Mouse (Mus musculus): ENCODE results near the gene Srarp. TPM values are rescaled to one million over a fixed set of nuclear protein-coding genes. Genes with fewer than 3 reads are reported as not detected.
A peak's percentile ranks its signal among the peaks of the same experiment; 100 is the strongest.

The Srarp gene
- under 1 TPM; 0.31 to 0.67 TPM for total RNA-seq (2021)
- long read RNA-seq, experiment 1, partial matches to known transcripts, result 0 of 1 reads
- long read RNA-seq, experiment 1, other reads (novel, unspliced or antisense), result 0 of 1 reads
- long read RNA-seq, experiment 2, result 0 reads

- intact Hi-C loops (cut with DNase I), result no loop called here
- no peak for DNase-seq
These were observed at the start of gene Srarp for GRCm38 (mm10) chr4:141435974-141436373. Gene Srarp, minus strand, starts transcription at chr4:141436105.

DNA sequence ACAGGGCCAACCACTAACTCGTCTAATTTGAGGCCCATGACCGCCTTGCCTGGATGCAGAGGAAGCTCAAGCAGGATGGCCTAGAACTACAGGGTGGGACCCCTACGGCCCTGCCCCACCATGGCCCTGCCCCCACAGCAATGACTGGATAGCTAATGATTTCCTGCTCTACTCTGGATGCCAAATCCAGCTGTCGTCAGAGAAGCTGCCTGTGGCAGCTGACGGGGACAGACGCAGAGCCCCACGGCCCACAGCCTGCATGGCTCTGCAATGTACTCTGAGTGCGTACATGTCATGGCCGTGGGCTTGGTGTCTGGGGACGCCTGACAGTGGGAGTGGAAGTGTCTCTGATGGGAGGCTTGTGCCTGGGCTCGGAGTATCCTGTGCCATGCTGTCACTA is 48.2 kb upstream of the Srarp start:
- no peak for DNase-seq
- intact Hi-C loops (cut with DNase I), result no loop called here

GRCm38 (mm10) chr4:141479411-141479810 is 43.5 kb upstream of the Srarp start:
- intact Hi-C loops (cut with DNase I), result no loop called here
- no peak for DNase-seq

DNA sequence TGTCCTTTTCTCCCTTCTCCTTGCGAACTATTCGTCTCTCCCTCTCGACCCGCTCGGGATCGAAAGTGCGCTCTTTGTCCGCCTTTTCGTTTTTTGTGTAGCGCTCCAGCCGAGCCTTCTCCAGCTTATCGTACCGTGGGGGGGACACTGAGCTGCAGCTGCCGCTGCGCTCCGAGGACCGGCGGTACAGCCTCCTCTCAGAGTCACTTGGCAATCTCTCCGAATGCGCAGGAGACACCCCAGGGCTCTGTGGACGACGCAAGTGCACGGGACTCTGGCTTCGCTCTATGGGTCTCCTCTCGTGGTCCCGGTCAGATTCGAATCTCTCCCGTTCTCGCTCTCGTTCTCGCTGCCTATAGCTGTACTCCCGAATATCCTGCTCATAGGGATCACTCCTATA is 42.9 kb upstream of the Srarp start:
- no peak for DNase-seq
- intact Hi-C loops (cut with DNase I), result no loop called here

GRCm38 (mm10) chr4:141478225-141478624 is 42.3 kb upstream of the Srarp start:
- no peak for DNase-seq

GRCm38 (mm10) chr4:141477681-141478102 is 41.8 kb upstream of the Srarp start:
- peak; percentile 47 to 49 for DNase-seq
- intact Hi-C loops (cut with DNase I), result no loop called here

More at GRCm38 (mm10) chr4:141478225-141478624, 42.3 kb upstream of the Srarp start:
- intact Hi-C loops (cut with DNase I), result no loop called here

- DNase-seq, result no peak
- intact Hi-C loops (cut with DNase I), result no loop called here
These were observed 38.5 kb upstream of the Srarp start for GRCm38 (mm10) chr4:141474431-141474830.

DNA sequence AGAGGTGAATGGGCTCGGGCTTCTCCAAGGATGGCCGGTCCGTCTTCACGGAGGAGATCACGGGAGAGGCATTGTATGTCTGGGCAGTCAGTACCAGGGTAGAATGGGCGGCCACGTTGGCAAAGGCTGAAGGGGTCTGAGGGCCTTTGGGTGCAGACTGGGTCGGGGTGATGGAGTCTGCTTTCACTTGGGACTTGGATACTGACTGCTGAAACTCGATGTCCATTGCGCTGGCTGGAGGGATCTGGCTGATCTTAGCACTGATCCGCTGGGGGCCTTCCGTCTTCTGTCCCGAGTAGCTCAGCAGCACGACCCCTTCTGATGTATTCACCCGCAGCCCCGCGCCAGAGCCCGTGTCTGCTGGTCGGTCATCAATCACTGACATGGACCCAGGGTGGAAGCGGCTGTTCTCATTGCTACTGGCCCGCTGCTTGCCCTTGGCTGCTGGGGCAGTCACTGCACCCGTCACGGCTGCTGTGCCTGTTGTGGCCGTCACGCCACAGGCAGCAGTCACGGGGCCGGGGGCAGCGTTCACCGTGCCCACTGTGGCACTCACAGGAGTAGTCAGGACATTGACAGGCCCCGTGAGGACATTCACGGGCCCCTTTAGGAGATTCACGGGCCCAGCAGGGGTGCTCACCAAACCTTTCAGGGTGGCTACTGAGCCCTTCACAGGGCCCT is 36.9 kb upstream of the Srarp start:
- intact Hi-C loops (cut with DNase I), result no loop called here
- DNase-seq, result no peak

DNA sequence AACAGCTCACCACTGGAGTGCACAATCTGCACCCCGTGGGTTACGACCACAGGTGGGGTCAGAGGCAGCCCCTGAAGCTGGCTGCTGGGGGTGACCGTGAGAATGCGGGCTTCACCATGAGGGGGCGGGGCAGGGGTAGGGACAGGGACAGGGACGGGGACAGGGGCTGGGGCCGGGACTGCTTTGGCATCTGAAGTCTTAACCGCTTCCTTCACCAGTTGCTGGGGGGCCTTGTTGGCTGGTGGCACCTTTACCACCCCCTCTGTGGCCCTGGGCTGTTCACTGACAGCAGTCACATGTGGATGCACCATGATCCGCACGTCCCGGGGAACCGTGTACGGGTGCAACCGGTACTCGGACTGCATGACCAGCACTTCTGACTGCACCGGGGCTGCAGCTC is 35.6 kb upstream of the Srarp start:
- no peak for DNase-seq
- intact Hi-C loops (cut with DNase I), result no loop called here

DNA sequence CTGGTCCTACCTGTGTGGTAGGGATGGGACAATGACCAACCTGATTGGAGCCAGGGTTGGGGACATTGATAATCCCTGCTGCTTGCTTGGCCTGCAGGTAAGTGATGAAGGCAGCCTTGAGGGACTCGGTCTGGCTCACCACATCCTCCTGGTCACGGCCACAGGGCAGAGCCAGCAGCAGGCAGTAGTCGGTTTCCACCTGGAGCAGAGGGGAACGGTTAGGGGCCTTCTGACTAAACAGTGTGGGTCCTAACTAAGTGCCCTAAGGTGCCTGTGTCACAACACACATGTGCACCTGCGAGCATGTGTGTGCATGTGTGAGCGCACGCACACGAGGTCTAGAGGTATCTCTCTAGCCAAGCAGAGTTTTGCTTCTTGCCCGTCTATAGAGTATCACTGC is 33.4 kb upstream of the Srarp start:
- intact Hi-C loops (cut with DNase I), result no loop called here
- DNase-seq, result no peak

- intact Hi-C loops (cut with DNase I), result no loop called here
- no peak for DNase-seq
These were observed 32.7 kb upstream of the Srarp start for GRCm38 (mm10) chr4:141468576-141468975.

GRCm38 (mm10) chr4:141467581-141467927 is 31.6 kb upstream of the Srarp start:
- no peak for DNase-seq

GRCm38 (mm10) chr4:141466844-141467580 is 31.1 kb upstream of the Srarp start:
- intact Hi-C loops (cut with DNase I), result no loop called here
- DNase-seq, result no peak

More at GRCm38 (mm10) chr4:141467581-141467927, 31.6 kb upstream of the Srarp start:
- intact Hi-C loops (cut with DNase I), result no loop called here

- intact Hi-C loops (cut with DNase I), result no loop called here
- no peak for DNase-seq
These were observed 30.4 kb upstream of the Srarp start for GRCm38 (mm10) chr4:141466289-141466795.

GRCm38 (mm10) chr4:141465512-141466288 is 29.8 kb upstream of the Srarp start:
- intact Hi-C loops (cut with DNase I), result no loop called here
- no peak for DNase-seq

DNA sequence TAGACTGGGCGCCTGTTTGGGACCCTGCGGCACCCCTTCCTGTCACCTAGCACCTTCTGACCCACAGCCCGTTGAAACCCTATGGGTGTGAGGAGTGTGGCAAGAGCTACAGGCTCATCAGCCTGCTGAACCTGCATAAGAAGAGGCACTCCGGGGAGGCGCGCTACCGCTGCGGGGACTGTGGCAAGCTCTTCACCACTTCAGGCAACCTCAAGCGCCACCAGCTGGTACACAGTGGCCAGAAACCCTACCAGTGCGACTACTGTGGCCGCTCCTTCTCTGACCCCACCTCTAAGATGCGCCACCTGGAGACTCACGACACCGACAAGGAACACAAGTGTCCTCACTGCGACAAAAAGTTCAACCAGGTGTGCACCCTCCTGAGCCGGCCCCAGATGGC is 28.8 kb upstream of the Srarp start:
- DNase-seq, result no peak
- intact Hi-C loops (cut with DNase I), result no loop called here

- DNase-seq, result no peak
- intact Hi-C loops (cut with DNase I), result no loop called here
These were observed 27.6 kb upstream of the Srarp start for GRCm38 (mm10) chr4:141463472-141463871.

DNA sequence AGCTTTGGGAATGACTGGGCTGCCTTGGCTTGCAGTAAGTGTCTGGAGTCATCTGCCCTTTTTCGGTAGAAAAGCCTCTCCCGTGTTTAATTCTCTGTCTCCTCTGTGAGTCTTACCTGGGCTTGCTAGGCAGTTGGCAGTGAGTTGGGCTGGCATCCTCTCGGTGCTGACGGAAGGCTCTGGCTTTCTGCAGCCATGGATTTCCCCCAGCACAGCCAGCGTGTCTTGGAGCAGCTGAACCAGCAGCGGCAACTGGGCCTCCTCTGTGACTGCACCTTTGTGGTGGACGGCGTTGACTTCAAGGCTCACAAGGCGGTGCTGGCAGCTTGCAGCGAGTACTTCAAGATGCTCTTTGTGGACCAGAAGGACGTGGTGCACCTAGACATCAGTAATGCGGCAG is 25.7 kb upstream of the Srarp start:
- no peak for DNase-seq
- intact Hi-C loops (cut with DNase I), result no loop called here

DNA sequence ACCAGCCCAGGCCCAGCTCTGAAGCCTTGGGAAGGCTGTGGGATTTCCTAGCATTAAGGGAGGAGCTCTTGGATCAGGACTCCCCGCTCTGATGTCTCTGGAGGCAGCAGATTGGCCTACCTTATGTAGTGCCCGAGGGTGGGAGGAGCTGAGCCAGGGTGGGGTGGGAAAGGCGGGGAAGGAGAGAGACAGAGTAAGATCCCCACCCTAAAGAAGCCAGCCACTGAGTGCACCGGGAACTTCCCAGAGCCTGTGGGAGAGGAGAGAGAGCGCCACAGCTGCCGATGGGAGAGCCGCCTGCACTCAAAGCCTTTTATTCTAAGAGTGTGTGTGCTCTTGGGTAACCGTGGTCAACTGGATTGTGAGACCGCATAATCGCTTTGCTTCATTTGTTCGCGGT is 25.2 kb upstream of the Srarp start:
- intact Hi-C loops (cut with DNase I), result no loop called here
- no peak for DNase-seq

- no peak for DNase-seq
- intact Hi-C loops (cut with DNase I), result no loop called here
These were observed 24.6 kb upstream of the Srarp start for GRCm38 (mm10) chr4:141460481-141460880.

- intact Hi-C loops (cut with DNase I), result no loop called here
- no peak for DNase-seq
These were observed 23.9 kb upstream of the Srarp start for GRCm38 (mm10) chr4:141459766-141460165.

Data from gastrocnemius, postnatal 36 days (tissue).